In genomic region chr2:119336002-119336401, GRCm38 (mm10) we compare ENCODE assay signal across 14 mouse cellular contexts. TPM values are rescaled to one million over a fixed set of nuclear protein-coding genes. Genes with fewer than 3 reads are reported as not detected.
DNase-seq lines count a peak whose midpoint lies in the region; ATAC-seq and TF ChIP-seq lines count a peak whose summit lies in the region.
"Had no signal": no experiment of that assay in that cellular context is flagged by ENCODE, and none has a peak within 500 bp of the region (broad histone marks: within the 10 kb centered on the region; RNA-seq: fewer than 3 reads in every experiment).

No protein-coding gene starts in this region.

- H3K9me3 ChIP-seq in heart, embryonic 12.5 days (replicated peaks), result no peaks in the 10 kb centered on the region
- no peaks in the 10 kb centered on the region for H3K9me3 ChIP-seq in heart, embryonic 10.5 days
- H3K9me3 ChIP-seq in kidney, embryonic 16.5 days (ENCODE audit: low read length), result no peaks in the 10 kb centered on the region
- H3K9me3 ChIP-seq: embryonic facial prominence, embryonic 12.5 days; forebrain, embryonic 10.5 days had no signal

- peak overlapping the region; percentile 57 for H3K27ac ChIP-seq in heart, embryonic 12.5 days (ENCODE audit: poor library complexity, severe bottlenecking)
- H3K27ac ChIP-seq in heart, embryonic 10.5 days, result no peak overlapping the region
- H3K27ac ChIP-seq in kidney, embryonic 16.5 days (ENCODE audit: low read length), result peak overlapping the region; percentile 61
- peak overlapping the region; percentile 37 for H3K27ac ChIP-seq in spleen, adult 2 months (ENCODE audit: insufficient read depth, low read length)
- peak overlapping the region; percentile 51 for H3K27ac ChIP-seq in small intestine, adult 2 months (ENCODE audit: insufficient read depth, low read depth, low read length)
- H3K27ac ChIP-seq: embryonic facial prominence, embryonic 12.5 days; forebrain, embryonic 10.5 days had no signal

- peaks cover 13% of the 10 kb centered on the region for H3K4me1 ChIP-seq in heart, embryonic 12.5 days (replicated peaks)
- peaks cover 18% of the 10 kb centered on the region for H3K4me1 ChIP-seq in heart, embryonic 10.5 days
- peaks cover 5% of the 10 kb centered on the region; the same call in 1 of the 2 replicates for H3K4me1 ChIP-seq in kidney, embryonic 16.5 days (ENCODE audit: insufficient read depth, low read length)
- peaks cover 15% of the 10 kb centered on the region for H3K4me1 ChIP-seq in spleen, adult 2 months (ENCODE audit: control insufficient read depth, insufficient read depth, insufficient read length)
- H3K4me1 ChIP-seq in small intestine, adult 2 months (ENCODE audit: control insufficient read depth, insufficient read depth, insufficient read length, low read length), result peaks cover 3% of the 10 kb centered on the region

- DNase-seq in heart, embryonic 10.5 days (ENCODE audit: low spot score), result no peak
- DNase-seq in kidney, postnatal 10 days, result no peak
- DNase-seq in spleen, adult 2 months (ENCODE audit: low read depth in 1 of 2, low spot score in 2 of 2), result no peak
- no peak for DNase-seq in spleen, adult 18-20 months
- DNase-seq in embryo, embryonic 10 days (ENCODE audit: low spot score), result no peak
- DNase-seq: adrenal gland, adult 8-10 months; right cerebral cortex, adult 18-20 months had no signal

- H3K27me3 ChIP-seq in heart, embryonic 12.5 days (replicated peaks), result peaks cover 24% of the 10 kb centered on the region
- peaks cover 45% of the 10 kb centered on the region for H3K27me3 ChIP-seq in heart, embryonic 10.5 days (ENCODE audit: insufficient read depth, poor library complexity, severe bottlenecking)
- peaks cover 9% of the 10 kb centered on the region; the same call in 1 of the 2 replicates for H3K27me3 ChIP-seq in kidney, embryonic 16.5 days (ENCODE audit: insufficient read depth, low read length)
- H3K27me3 ChIP-seq in spleen, adult 2 months (ENCODE audit: control insufficient read depth, insufficient read depth, low read length), result no peaks in the 10 kb centered on the region
- H3K27me3 ChIP-seq in small intestine, adult 2 months (ENCODE audit: control insufficient read depth, insufficient read depth, low read length), result no peaks in the 10 kb centered on the region

- TF ChIP-seq POLR2A in spleen, adult 2 months (IDR thresholded peaks at IDR 0.05; ENCODE audit: low read depth, low read length), result no peak
- TF ChIP-seq POLR2A in small intestine, adult 2 months (IDR thresholded peaks at IDR 0.05; ENCODE audit: low read depth, low read length), result no peak

- no peak overlapping the region for H3K4me3 ChIP-seq in heart, embryonic 12.5 days
- H3K4me3 ChIP-seq in heart, embryonic 10.5 days, result no peak overlapping the region
- no peak overlapping the region for H3K4me3 ChIP-seq in kidney, embryonic 16.5 days (ENCODE audit: low read length)
- H3K4me3 ChIP-seq in spleen, adult 2 months (ENCODE audit: extremely low read depth, insufficient read depth, insufficient read length), result no peak overlapping the region
- no peak overlapping the region for H3K4me3 ChIP-seq in small intestine, adult 2 months (ENCODE audit: low read depth, low read length)
- H3K4me3 ChIP-seq: embryonic facial prominence, embryonic 12.5 days; forebrain, embryonic 10.5 days had no signal

- no peaks in the 10 kb centered on the region for H3K36me3 ChIP-seq in heart, embryonic 12.5 days
- H3K36me3 ChIP-seq in heart, embryonic 10.5 days, result peaks cover 8% of the 10 kb centered on the region; the same call in 1 of the 2 replicates
- H3K36me3 ChIP-seq in kidney, embryonic 16.5 days (ENCODE audit: insufficient read depth, low read length), result no peaks in the 10 kb centered on the region
- no peaks in the 10 kb centered on the region for H3K36me3 ChIP-seq in spleen, adult 2 months (ENCODE audit: control insufficient read depth, insufficient read depth, low read length)
- H3K36me3 ChIP-seq in small intestine, adult 2 months (ENCODE audit: control insufficient read depth, insufficient read depth, low read length), result peaks cover 16% of the 10 kb centered on the region; the same call in 1 of the 2 replicates
- H3K36me3 ChIP-seq: embryonic facial prominence, embryonic 12.5 days; forebrain, embryonic 10.5 days; G1E had no signal

- ATAC-seq in heart, embryonic 12.5 days (ENCODE audit: insufficient number of reproducible peaks, low FRiP score), result no peak
- no peak for ATAC-seq in kidney, embryonic 16.5 days (ENCODE audit: low FRiP score, low TSS enrichment)
- ATAC-seq: midbrain, embryonic 16.5 days had no signal

- 60% methylated on average over 2 of the region's 2 CpGs for WGBS in heart, embryonic 12.5 days
- WGBS in heart, embryonic 10.5 days, result 45% methylated on average over 2 of the region's 2 CpGs
- 65% methylated on average over 2 of the region's 2 CpGs for WGBS in kidney, embryonic 16.5 days
- 12% methylated on average over 2 of the region's 2 CpGs for WGBS in spleen, adult 2 months
- WGBS in small intestine, adult 2 months, result 65% methylated on average over 2 of the region's 2 CpGs

- no peak for TF ChIP-seq CTCF in spleen, adult 2 months (IDR thresholded peaks at IDR 0.05; ENCODE audit: extremely low read depth, insufficient read depth, insufficient read length, insufficient replicate concordance)
- TF ChIP-seq CTCF in small intestine, adult 2 months (IDR thresholded peaks at IDR 0.05; ENCODE audit: extremely low read depth, insufficient read length, insufficient replicate concordance, low read depth, low read length), result no peak

- peak overlapping the region; percentile 11; the same call in 1 of the 2 replicates for H3K4me2 ChIP-seq in heart, embryonic 12.5 days
- H3K4me2 ChIP-seq in kidney, embryonic 16.5 days (replicated peaks; ENCODE audit: low read depth, low read length), result peak overlapping the region; percentile 26
- H3K4me2 ChIP-seq: embryonic facial prominence, embryonic 12.5 days had no signal

- H3K9ac ChIP-seq in heart, embryonic 12.5 days, result no peak overlapping the region
- peak overlapping the region; percentile 14; the same call in 1 of the 2 replicates for H3K9ac ChIP-seq in kidney, embryonic 16.5 days (replicated peaks; ENCODE audit: low read length)
- H3K9ac ChIP-seq: embryonic facial prominence, embryonic 12.5 days had no signal

RNA-seq across cellular contexts. Expression of gene Dll4, which starts 10.4 kb away (rescaled TPM):
- polyA plus RNA-seq in heart, embryonic 12.5 days (2016; fragmentation: Nextera tagmentation; extraction: Ambion mirVana), result 6.5 and 6.8 TPM in 2 replicates
- 6.0 and 7.5 TPM in 2 replicates for polyA plus RNA-seq in heart, embryonic 10.5 days (2016; fragmentation: Nextera tagmentation; extraction: Ambion mirVana)
- polyA plus RNA-seq in kidney, embryonic 16.5 days (2015; fragmentation: Nextera tagmentation; extraction: Ambion mirVana), result 12.9 and 13.5 TPM in 2 replicates
- 5.6 and 6.2 TPM in 2 replicates for polyA plus RNA-seq in spleen, adult 2 months (2012; rRNA removed)
- polyA plus RNA-seq in small intestine, adult 2 months (2012; rRNA removed), result 9.8 and 22.1 TPM in 2 replicates

RNA-seq across cellular contexts. Expression of gene Chac1, which starts 15.0 kb away (rescaled TPM):
- 0.12 and 0.31 TPM in 2 replicates for polyA plus RNA-seq in heart, embryonic 12.5 days (2016; fragmentation: Nextera tagmentation; extraction: Ambion mirVana)
- polyA plus RNA-seq in heart, embryonic 10.5 days (2016; fragmentation: Nextera tagmentation; extraction: Ambion mirVana), result 0.55 and 0.69 TPM in 2 replicates
- polyA plus RNA-seq in kidney, embryonic 16.5 days (2015; fragmentation: Nextera tagmentation; extraction: Ambion mirVana), result 0.86 and 1.3 TPM in 2 replicates
- 1.9 and 2.9 TPM in 2 replicates for polyA plus RNA-seq in spleen, adult 2 months (2012; rRNA removed)
- polyA plus RNA-seq in small intestine, adult 2 months (2012; rRNA removed), result 5.8 and 6.9 TPM in 2 replicates
- polyA plus RNA-seq: G1E had no signal

RNA-seq across cellular contexts. Expression of gene Vps18, which starts 47.5 kb away (rescaled TPM):
- 15.2 and 15.8 TPM in 2 replicates for polyA plus RNA-seq in heart, embryonic 12.5 days (2016; fragmentation: Nextera tagmentation; extraction: Ambion mirVana)
- 17.4 and 18.6 TPM in 2 replicates for polyA plus RNA-seq in heart, embryonic 10.5 days (2016; fragmentation: Nextera tagmentation; extraction: Ambion mirVana)
- 23.0 and 23.1 TPM in 2 replicates for polyA plus RNA-seq in kidney, embryonic 16.5 days (2015; fragmentation: Nextera tagmentation; extraction: Ambion mirVana)
- 19.3 and 24.1 TPM in 2 replicates for polyA plus RNA-seq in spleen, adult 2 months (2012; rRNA removed)
- polyA plus RNA-seq in small intestine, adult 2 months (2012; rRNA removed), result 11.3 and 22.9 TPM in 2 replicates
